Mouse (Mus musculus) midbrain, embryonic 12.5 days (tissue): ENCODE measurements around the gene March2. TPM values are rescaled to one million over a fixed set of nuclear protein-coding genes. Genes with fewer than 3 reads are reported as not detected.
A peak's percentile ranks its signal among the peaks of the same experiment; 100 is the strongest.

Experiments
- ATAC-seq: fragments of 200-750 bp; cut with Nextera tagmentation; 2 replicates; pipeline ENCODE4 v1.8.0; 2017; ENCODE audit warnings: low read depth, moderate TSS enrichment, moderate library complexity; ENCODE audit not compliant: low FRiP score
- H3K27ac ChIP-seq: fragments of 300-500 bp; sonication (generic); replicated peaks from 2 replicates; pipeline ENCODE4 v1.5.1; 2016; ENCODE audit warnings: mild to moderate bottlenecking
- H3K27me3 ChIP-seq: fragments of 300-500 bp; sonication (generic); 2 replicates; pipeline ENCODE4 v1.6.1; 2016; ENCODE audit warnings: mild to moderate bottlenecking
- H3K36me3 ChIP-seq: fragments of 300-500 bp; sonication (generic); 2 replicates; pipeline ENCODE4 v1.6.1; 2016
- H3K4me1 ChIP-seq: fragments of 300-500 bp; sonication (generic); 2 replicates; pipeline ENCODE4 v1.6.1; 2016
- H3K4me2 ChIP-seq: fragments of 300-500 bp; sonication (generic); replicated peaks from 2 replicates; pipeline ENCODE4 v1.6.1; 2016; ENCODE audit warnings: mild to moderate bottlenecking, moderate library complexity
- H3K4me3 ChIP-seq: fragments of 300-500 bp; sonication (generic); 2 replicates; pipeline ENCODE4 v1.5.1; 2016; ENCODE audit warnings: mild to moderate bottlenecking
- H3K9ac ChIP-seq: fragments of 300-500 bp; sonication (generic); replicated peaks from 2 replicates; pipeline ENCODE4 v1.6.1; 2016; ENCODE audit warnings: mild to moderate bottlenecking, moderate library complexity
- H3K9me3 ChIP-seq: fragments of 300-500 bp; sonication (generic); 2 replicates; pipeline ENCODE4 v1.6.1; 2016; ENCODE audit warnings: mild to moderate bottlenecking
- WGBS: fragments of 180-500 bp; shearing (Covaris S2); methylation state at CpG from one replicate; pipeline ENCODE4 v1.1.7; 2016; 5-methylcytosine and 5-hydroxymethylcytosine counted together
- polyA plus RNA-seq: library from polyadenylated mRNA; unstranded; fragments of >200 nt; fragmentation: Nextera tagmentation; extraction: Ambion mirVana; gene quantifications from 2 replicates; pipeline ENCODE4 v1.2.1, GENCODE M21; 2016

March2 gene
- polyA plus RNA-seq, 1 experiment from 2014 or later = 52.2 TPM

GRCm38 (mm10) chr17:33673837-33674236 is 44.6 kb downstream of the March2 start:
- H3K4me3 ChIP-seq = no peak overlapping the region
- H3K4me2 ChIP-seq = no peak overlapping the region
- peaks cover 14% of the 10 kb centered on the region; the same call in 1 of the 2 replicates for H3K4me1 ChIP-seq
- no peak overlapping the region for H3K27ac ChIP-seq
- H3K9ac ChIP-seq = no peak overlapping the region
- 80% methylated on average over 1 of the region's 1 CpGs for WGBS
- H3K36me3 ChIP-seq = peaks cover 22% of the 10 kb centered on the region
- H3K9me3 ChIP-seq = no peaks in the 10 kb centered on the region
- ATAC-seq = no peak
- H3K27me3 ChIP-seq = no peaks in the 10 kb centered on the region

- no peak for ATAC-seq
- 0 out of 2 replicates have a peak, but pooled peaks cover 5% of the 10 kb centered on the region for H3K4me1 ChIP-seq
- H3K9ac ChIP-seq = no peak overlapping the region
- no peaks in the 10 kb centered on the region for H3K27me3 ChIP-seq
- WGBS = 94% methylated on average over 3 of the region's 3 CpGs
- H3K4me3 ChIP-seq = no peak overlapping the region
- H3K9me3 ChIP-seq = no peaks in the 10 kb centered on the region
- H3K4me2 ChIP-seq = no peak overlapping the region
- peaks cover 37% of the 10 kb centered on the region for H3K36me3 ChIP-seq
- no peak overlapping the region for H3K27ac ChIP-seq
Measured at GRCm38 (mm10) chr17:33669681-33670080, 48.8 kb downstream of the March2 start.

- no peak for ATAC-seq
- no peak overlapping the region for H3K27ac ChIP-seq
- no peaks in the 10 kb centered on the region for H3K27me3 ChIP-seq
- H3K4me2 ChIP-seq = no peak overlapping the region
- no peaks in the 10 kb centered on the region for H3K9me3 ChIP-seq
- peaks cover 54% of the 10 kb centered on the region for H3K36me3 ChIP-seq
- H3K4me1 ChIP-seq = 0 out of 2 replicates have a peak, but pooled peaks cover 5% of the 10 kb centered on the region
- no peak overlapping the region for H3K4me3 ChIP-seq
- H3K9ac ChIP-seq = no peak overlapping the region
- WGBS = 88% methylated on average over 3 of the region's 3 CpGs
Measured at GRCm38 (mm10) chr17:33666813-33667212, 51.7 kb downstream of the March2 start.

- WGBS = 99% methylated on average over 34 of the region's 34 CpGs
- Histone ChIP-seq H3K4me1 (no peaks in the 10 kb centered on the region), H3K9ac (no peak overlapping the region)
Measured at GRCm38 (mm10) chr17:33649781-33650475, 68.5 kb downstream of the March2 start.

GRCm38 (mm10) chr17:33645073-33645472 is 73.4 kb downstream of the March2 start:
- H3K4me3 ChIP-seq = no peak overlapping the region
- no peak overlapping the region for H3K4me2 ChIP-seq
- no peak overlapping the region for H3K27ac ChIP-seq
- no peaks in the 10 kb centered on the region for H3K4me1 ChIP-seq
- no peaks in the 10 kb centered on the region for H3K9me3 ChIP-seq
- H3K36me3 ChIP-seq = peaks cover 89% of the 10 kb centered on the region
- H3K27me3 ChIP-seq = no peaks in the 10 kb centered on the region
- no peak for ATAC-seq
- 94% methylated on average over 8 of the region's 8 CpGs for WGBS
- H3K9ac ChIP-seq = no peak overlapping the region

More at GRCm38 (mm10) chr17:33649781-33650475, 68.5 kb downstream of the March2 start:
- Histone ChIP-seq H3K4me2 (no peak overlapping the region), H3K36me3 (peaks cover 96% of the 10 kb centered on the region), H3K27ac (no peak overlapping the region), H3K4me3 (no peak overlapping the region), H3K9me3 (no peaks in the 10 kb centered on the region), H3K27me3 (no peaks in the 10 kb centered on the region)
- 0 out of 2 replicates have a peak, but pooled peaks have one; percentile 41 for ATAC-seq

- H3K4me1 ChIP-seq = no peaks in the 10 kb centered on the region
- H3K4me3 ChIP-seq = no peak overlapping the region
- no peak overlapping the region for H3K9ac ChIP-seq
- no peaks in the 10 kb centered on the region for H3K9me3 ChIP-seq
- no peaks in the 10 kb centered on the region for H3K27me3 ChIP-seq
- H3K27ac ChIP-seq = no peak overlapping the region
- H3K36me3 ChIP-seq = peaks cover 79% of the 10 kb centered on the region
- 98% methylated on average over 4 of the region's 4 CpGs for WGBS
- ATAC-seq = no peak
- no peak overlapping the region for H3K4me2 ChIP-seq
Measured at GRCm38 (mm10) chr17:33644068-33644467, 74.4 kb downstream of the March2 start.

GRCm38 (mm10) chr17:33639743-33640142 is 78.7 kb downstream of the March2 start:
- no peak overlapping the region for H3K4me2 ChIP-seq
- peaks cover 55% of the 10 kb centered on the region for H3K36me3 ChIP-seq
- H3K9me3 ChIP-seq = no peaks in the 10 kb centered on the region
- ATAC-seq = no peak
- no peak overlapping the region for H3K27ac ChIP-seq
- H3K27me3 ChIP-seq = no peaks in the 10 kb centered on the region
- 77% methylated on average over 6 of the region's 6 CpGs for WGBS
- no peak overlapping the region for H3K4me3 ChIP-seq
- H3K9ac ChIP-seq = no peak overlapping the region
- H3K4me1 ChIP-seq = no peaks in the 10 kb centered on the region

- Histone ChIP-seq H3K4me1 (no peaks in the 10 kb centered on the region), H3K27me3 (no peaks in the 10 kb centered on the region), H3K27ac (no peak within 1 kb of the TSS), H3K4me2 (no peak within 1 kb of the TSS), H3K4me3 (no peak within 1 kb of the TSS), H3K36me3 (peaks cover 37% of the 10 kb centered on the region), H3K9me3 (no peaks in the 10 kb centered on the region), H3K9ac (no peak within 1 kb of the TSS)
- WGBS = 94% methylated on average over 4 of the region's 4 CpGs
- no peak for ATAC-seq
Measured at GRCm38 (mm10) chr17:33637516-33638276, 80.8 kb downstream of the March2 start, which contains the start of gene Pram1. TSS of gene Pram1 (plus strand) at chr17:33638056.

- no peaks in the 10 kb centered on the region for H3K9me3 ChIP-seq
- no peaks in the 10 kb centered on the region for H3K27me3 ChIP-seq
- no peak overlapping the region for H3K9ac ChIP-seq
- H3K27ac ChIP-seq = no peak overlapping the region
- H3K4me1 ChIP-seq = no peaks in the 10 kb centered on the region
- no peak overlapping the region for H3K4me2 ChIP-seq
- WGBS = 87% methylated on average over 2 of the region's 2 CpGs
- peaks cover 36% of the 10 kb centered on the region for H3K36me3 ChIP-seq
- H3K4me3 ChIP-seq = no peak overlapping the region
- no peak for ATAC-seq
Measured at GRCm38 (mm10) chr17:33637038-33637437, 81.4 kb downstream of the March2 start.

Other genes starting within 250 kb of the March2 start
- gene Adamts10, start 194.5 kb downstream of the March2 start, polyA plus RNA-seq = 51.3 and 59.4 TPM in 2 replicates
- gene Myo1f, start 163.0 kb downstream of the March2 start, polyA plus RNA-seq = 2.6 and 3.5 TPM in 2 replicates
- 47.3 and 57.7 TPM in 2 replicates for gene Zfp414, start 89.6 kb downstream of the March2 start, polyA plus RNA-seq
- gene Pram1, start 80.6 kb downstream of the March2 start, polyA plus RNA-seq = 0.63 and 0.84 TPM in 2 replicates
- 441 and 462 TPM in 2 replicates for gene Hnrnpm, start 31.8 kb downstream of the March2 start, polyA plus RNA-seq
- 422 and 447 TPM in 2 replicates for gene Rab11b, start 41.9 kb upstream of the March2 start, polyA plus RNA-seq
- 21.1 and 28.3 TPM in 2 replicates for gene Angptl4, start 63.2 kb upstream of the March2 start, polyA plus RNA-seq
- 25.5 and 31.9 TPM in 2 replicates for gene Kank3, start 91.8 kb upstream of the March2 start, polyA plus RNA-seq
- gene Rps28, start 105.9 kb upstream of the March2 start, polyA plus RNA-seq = 613 and 671 TPM in 2 replicates
- 436 and 454 TPM in 2 replicates for gene Ndufa7, start 105.9 kb upstream of the March2 start, polyA plus RNA-seq
- gene Cd320, start 124.4 kb upstream of the March2 start, polyA plus RNA-seq = 59.8 and 63.5 TPM in 2 replicates
- gene Gm7029, start 155.2 kb upstream of the March2 start, polyA plus RNA-seq = not detected in 2 replicates
- gene Kifc1, start 172.0 kb upstream of the March2 start, polyA plus RNA-seq = 3.8 and 4.4 TPM in 2 replicates
- 0.23 and 0.38 TPM in 2 replicates for gene Platr17, start 186.5 kb upstream of the March2 start, polyA plus RNA-seq
- 64.6 and 66.2 TPM in 2 replicates for gene Daxx, start 190.7 kb upstream of the March2 start, polyA plus RNA-seq
- 19.1 and 21.9 TPM in 2 replicates for gene Tapbp, start 197.2 kb upstream of the March2 start, polyA plus RNA-seq
- gene Zbtb22, start 197.2 kb upstream of the March2 start, polyA plus RNA-seq = 21.8 and 25.3 TPM in 2 replicates
- 69.9 and 74.3 TPM in 2 replicates for gene Rgl2, start 210.9 kb upstream of the March2 start, polyA plus RNA-seq
- gene Pfdn6, start 221.7 kb upstream of the March2 start, polyA plus RNA-seq = 188 and 203 TPM in 2 replicates
- gene Wdr46, start 222.0 kb upstream of the March2 start, polyA plus RNA-seq = 37.5 and 37.7 TPM in 2 replicates
- gene B3galt4, start 232.8 kb upstream of the March2 start, polyA plus RNA-seq = 8.1 and 8.7 TPM in 2 replicates
- gene Vps52, start 237.1 kb upstream of the March2 start, polyA plus RNA-seq = 67.0 and 70.9 TPM in 2 replicates
- gene Rps18, start 237.3 kb upstream of the March2 start, polyA plus RNA-seq = 891 and 909 TPM in 2 replicates